Mouse (Mus musculus) limb, embryonic 13.5 days (tissue): Measurements from ENCODE around the gene Slc38a6. TPM values are rescaled to one million over a fixed set of nuclear protein-coding genes. Genes with fewer than 3 reads are reported as not detected.
A peak's percentile ranks its signal among the peaks of the same experiment; 100 is the strongest.

Source experiments
- ATAC-seq: fragments of 200-750 bp; cut with Nextera tagmentation; 2 replicates; pipeline ENCODE4 v1.8.0; 2017; ENCODE audit warnings: low read depth, moderate number of reproducible peaks, moderate TSS enrichment; ENCODE audit not compliant: low FRiP score
- H3K27ac ChIP-seq: fragments of 300-500 bp; sonication (generic); 2 replicates; pipeline ENCODE4 v1.5.1; 2015; ENCODE audit warnings: inconsistent platforms, mild to moderate bottlenecking, moderate library complexity
- H3K27me3 ChIP-seq: fragments of 300-500 bp; sonication (generic); 2 replicates; pipeline ENCODE4 v1.6.1; 2015; ENCODE audit warnings: mild to moderate bottlenecking, inconsistent platforms
- H3K36me3 ChIP-seq: fragments of 300-500 bp; sonication (generic); 2 replicates; pipeline ENCODE4 v1.6.1; 2015; ENCODE audit warnings: inconsistent platforms, mild to moderate bottlenecking, moderate library complexity
- H3K4me1 ChIP-seq: fragments of 300-500 bp; sonication (generic); 2 replicates; pipeline ENCODE4 v1.6.1; 2015; ENCODE audit warnings: inconsistent platforms
- H3K4me2 ChIP-seq: fragments of 300-500 bp; sonication (generic); replicated peaks from 2 replicates; pipeline ENCODE4 v1.6.1; 2015; ENCODE audit warnings: inconsistent platforms, mild to moderate bottlenecking, moderate library complexity
- H3K4me3 ChIP-seq: fragments of 300-500 bp; sonication (generic); 2 replicates; pipeline ENCODE4 v1.5.1; 2015; ENCODE audit warnings: moderate library complexity, mild to moderate bottlenecking, inconsistent platforms
- H3K9ac ChIP-seq: fragments of 300-500 bp; sonication (generic); 2 replicates; pipeline ENCODE4 v1.6.1; 2015; ENCODE audit warnings: mild to moderate bottlenecking, inconsistent platforms
- H3K9me3 ChIP-seq: fragments of 300-500 bp; sonication (generic); 2 replicates; pipeline ENCODE4 v1.6.1; 2016; ENCODE audit warnings: inconsistent platforms
- WGBS: fragments of 180-500 bp; shearing (Covaris S2); methylation state at CpG from one replicate; pipeline ENCODE4 v1.1.7; 2015; 5-methylcytosine and 5-hydroxymethylcytosine counted together
- polyA plus RNA-seq: library from polyadenylated mRNA; unstranded; fragments of >200 nt; fragmentation: Nextera tagmentation; extraction: Ambion mirVana; gene quantifications from 2 replicates; pipeline ENCODE4 v1.2.1, GENCODE M21; 2015

The Slc38a6 gene
- polyA plus RNA-seq, 1 experiment from 2014 or later, result 11.0 TPM

- H3K4me2 ChIP-seq, result no peak overlapping the region
- H3K4me1 ChIP-seq, result peaks cover 14% of the 10 kb centered on the region
- no peak for ATAC-seq
- no peak overlapping the region for H3K9ac ChIP-seq
- 83% methylated on average over 11 of the region's 11 CpGs for WGBS
- no peak overlapping the region for H3K4me3 ChIP-seq
- no peaks in the 10 kb centered on the region for H3K36me3 ChIP-seq
- no peak overlapping the region for H3K27ac ChIP-seq
- peaks cover 26% of the 10 kb centered on the region for H3K27me3 ChIP-seq
- no peaks in the 10 kb centered on the region for H3K9me3 ChIP-seq
These were observed 74.6 kb downstream of the Slc38a6 start for GRCm38 (mm10) chr12:73361201-73361600.

GRCm38 (mm10) chr12:73363401-73363800 is 76.8 kb downstream of the Slc38a6 start:
- ATAC-seq, result no peak

DNA sequence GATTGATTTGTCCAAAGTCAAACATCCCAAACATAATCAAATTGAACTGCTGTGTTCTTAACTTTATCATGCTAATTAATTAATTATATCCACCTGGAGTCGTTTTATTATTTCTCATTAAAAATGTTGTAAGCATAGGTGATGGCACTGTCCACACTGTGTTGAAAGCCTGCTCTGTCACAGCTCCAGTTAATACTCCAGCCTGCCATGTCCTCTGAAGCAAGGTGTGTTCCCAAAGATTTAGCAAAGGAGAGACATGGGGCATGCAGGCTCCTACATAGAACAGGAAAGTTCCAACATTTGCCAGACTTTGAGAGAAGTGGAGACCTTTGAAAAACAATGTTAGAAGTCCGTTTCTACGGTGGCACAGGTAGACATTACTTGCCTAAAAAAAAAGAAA is 77.4 kb downstream of the Slc38a6 start:
- no peak for ATAC-seq
- H3K4me1 ChIP-seq, result peaks cover 30% of the 10 kb centered on the region

More at GRCm38 (mm10) chr12:73363401-73363800, 76.8 kb downstream of the Slc38a6 start:
- Histone ChIP-seq H3K9ac (no peak overlapping the region), H3K4me2 (no peak overlapping the region), H3K27me3 (peaks cover 23% of the 10 kb centered on the region), H3K4me1 (peaks cover 25% of the 10 kb centered on the region), H3K27ac (no peak overlapping the region), H3K9me3 (no peaks in the 10 kb centered on the region), H3K36me3 (no peaks in the 10 kb centered on the region), H3K4me3 (no peak overlapping the region)
- 80% methylated on average over 6 of the region's 6 CpGs for WGBS

GRCm38 (mm10) chr12:73366581-73366980 is 80.0 kb downstream of the Slc38a6 start:
- 67% methylated on average over 7 of the region's 7 CpGs for WGBS
- Histone ChIP-seq H3K9me3 (no peaks in the 10 kb centered on the region), H3K4me3 (no peak overlapping the region), H3K4me1 (peaks cover 38% of the 10 kb centered on the region), H3K4me2 (no peak overlapping the region), H3K9ac (no peak overlapping the region), H3K36me3 (no peaks in the 10 kb centered on the region), H3K27me3 (peaks cover 20% of the 10 kb centered on the region; the same call in 1 of the 2 replicates), H3K27ac (peak overlapping the region; percentile 85; the same call in 1 of the 2 replicates)
- no peak for ATAC-seq

More for the DNA sequence above, 77.4 kb downstream of the Slc38a6 start:
- WGBS, result 86% methylated on average over 3 of the region's 3 CpGs
- Histone ChIP-seq H3K27ac (no peak overlapping the region), H3K36me3 (no peaks in the 10 kb centered on the region), H3K9ac (no peak overlapping the region), H3K27me3 (peaks cover 23% of the 10 kb centered on the region), H3K4me3 (no peak overlapping the region), H3K9me3 (no peaks in the 10 kb centered on the region), H3K4me2 (no peak overlapping the region)

- H3K9me3 ChIP-seq, result no peaks in the 10 kb centered on the region
- peak overlapping the region; percentile 2; the same call in 1 of the 2 replicates for H3K4me3 ChIP-seq
- peaks cover 22% of the 10 kb centered on the region; the same call in 1 of the 2 replicates for H3K27me3 ChIP-seq
- peak; percentile 92 for ATAC-seq
- H3K4me2 ChIP-seq, result peak overlapping the region; percentile 53
- no peaks in the 10 kb centered on the region for H3K36me3 ChIP-seq
- H3K27ac ChIP-seq, result peak overlapping the region; percentile 85
- no peak overlapping the region for H3K9ac ChIP-seq
- WGBS, result 6% methylated on average over 20 of the region's 20 CpGs
- H3K4me1 ChIP-seq, result peaks cover 38% of the 10 kb centered on the region
These were observed 81.0 kb downstream of the Slc38a6 start for GRCm38 (mm10) chr12:73367460-73368079.

GRCm38 (mm10) chr12:73368868-73369608 is 82.5 kb downstream of the Slc38a6 start:
- H3K27me3 ChIP-seq, result peaks cover 16% of the 10 kb centered on the region; the same call in 1 of the 2 replicates
- no peak for ATAC-seq
- no peak overlapping the region for H3K4me2 ChIP-seq
- no peak overlapping the region for H3K27ac ChIP-seq
- H3K4me3 ChIP-seq, result no peak overlapping the region
- 86% methylated on average over 7 of the region's 7 CpGs for WGBS
- no peak overlapping the region for H3K9ac ChIP-seq
- peaks cover 38% of the 10 kb centered on the region for H3K4me1 ChIP-seq
- H3K9me3 ChIP-seq, result no peaks in the 10 kb centered on the region
- H3K36me3 ChIP-seq, result no peaks in the 10 kb centered on the region

- Histone ChIP-seq H3K4me2 (no peak overlapping the region), H3K27ac (no peak overlapping the region), H3K4me1 (peaks cover 42% of the 10 kb centered on the region), H3K27me3 (peaks cover 16% of the 10 kb centered on the region; the same call in 1 of the 2 replicates), H3K9ac (no peak overlapping the region), H3K4me3 (no peak overlapping the region), H3K36me3 (no peaks in the 10 kb centered on the region), H3K9me3 (no peaks in the 10 kb centered on the region)
- no peak for ATAC-seq
- 58% methylated on average over 4 of the region's 4 CpGs for WGBS
These were observed 83.9 kb downstream of the Slc38a6 start for GRCm38 (mm10) chr12:73370367-73370944.

GRCm38 (mm10) chr12:73371132-73371531 is 84.6 kb downstream of the Slc38a6 start:
- H3K4me1 ChIP-seq, result peaks cover 41% of the 10 kb centered on the region
- no peaks in the 10 kb centered on the region for H3K36me3 ChIP-seq
- no peak overlapping the region for H3K27ac ChIP-seq
- H3K27me3 ChIP-seq, result peaks cover 16% of the 10 kb centered on the region; the same call in 1 of the 2 replicates
- no peak for ATAC-seq
- no peak overlapping the region for H3K9ac ChIP-seq
- no peak overlapping the region for H3K4me3 ChIP-seq
- H3K4me2 ChIP-seq, result no peak overlapping the region
- H3K9me3 ChIP-seq, result no peaks in the 10 kb centered on the region
- WGBS, result 87% methylated on average over 7 of the region's 7 CpGs

DNA sequence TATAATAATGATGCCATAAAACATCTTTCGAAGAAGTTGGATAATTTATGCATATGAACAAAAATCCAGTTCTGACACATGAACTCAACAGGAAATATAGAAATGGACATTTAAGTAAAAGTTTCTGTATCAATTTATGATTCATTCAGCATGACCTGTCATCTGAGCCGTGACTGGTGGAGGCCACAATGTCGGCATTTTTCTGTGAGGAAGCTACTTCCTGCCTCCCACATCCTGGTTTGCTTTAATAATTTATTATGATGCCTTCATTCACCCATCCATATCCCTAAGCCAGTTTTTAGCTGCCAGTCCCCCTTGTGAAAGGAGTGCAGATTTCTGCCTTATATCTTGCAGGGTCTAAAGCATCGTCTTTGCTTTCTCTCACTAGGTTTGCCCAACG is 91.4 kb downstream of the Slc38a6 start:
- Histone ChIP-seq H3K27ac (no peak overlapping the region), H3K9me3 (no peaks in the 10 kb centered on the region), H3K4me3 (no peak overlapping the region), H3K4me1 (peaks cover 32% of the 10 kb centered on the region), H3K9ac (no peak overlapping the region), H3K27me3 (no peaks in the 10 kb centered on the region), H3K4me2 (no peak overlapping the region), H3K36me3 (no peaks in the 10 kb centered on the region)
- 86% methylated on average over 5 of the region's 5 CpGs for WGBS
- no peak for ATAC-seq

- H3K4me2 ChIP-seq, result no peak overlapping the region
- H3K4me3 ChIP-seq, result no peak overlapping the region
- H3K27me3 ChIP-seq, result no peaks in the 10 kb centered on the region
- no peak overlapping the region for H3K9ac ChIP-seq
- no peaks in the 10 kb centered on the region for H3K36me3 ChIP-seq
- no peaks in the 10 kb centered on the region for H3K9me3 ChIP-seq
- ATAC-seq, result no peak
- H3K27ac ChIP-seq, result no peak overlapping the region
- H3K4me1 ChIP-seq, result peaks cover 40% of the 10 kb centered on the region
- WGBS, result 66% methylated on average over 13 of the region's 13 CpGs
These were observed 92.3 kb downstream of the Slc38a6 start for GRCm38 (mm10) chr12:73378724-73379355.

GRCm38 (mm10) chr12:73380686-73381360 is 94.2 kb downstream of the Slc38a6 start:
- Histone ChIP-seq H3K4me1 (peaks cover 49% of the 10 kb centered on the region), H3K27ac (no peak overlapping the region), H3K27me3 (no peaks in the 10 kb centered on the region), H3K9ac (no peak overlapping the region), H3K4me2 (no peak overlapping the region), H3K9me3 (no peaks in the 10 kb centered on the region), H3K36me3 (no peaks in the 10 kb centered on the region), H3K4me3 (no peak overlapping the region)
- whole genome bisulfite sequencing, result 63% methylated on average over 8 of the region's 8 CpGs
- ATAC-seq, result no peak
